Mouse (Mus musculus): ENCODE results near the gene Nfic.

The Nfic gene

GRCm38 (mm10) chr10:81455181-81455895 lies at the start of gene Nfic:
Gene Nfic (minus strand): TSS chr10:81455635.
- DNase-seq (ENCODE audit: low spot score), result no peak

DNA sequence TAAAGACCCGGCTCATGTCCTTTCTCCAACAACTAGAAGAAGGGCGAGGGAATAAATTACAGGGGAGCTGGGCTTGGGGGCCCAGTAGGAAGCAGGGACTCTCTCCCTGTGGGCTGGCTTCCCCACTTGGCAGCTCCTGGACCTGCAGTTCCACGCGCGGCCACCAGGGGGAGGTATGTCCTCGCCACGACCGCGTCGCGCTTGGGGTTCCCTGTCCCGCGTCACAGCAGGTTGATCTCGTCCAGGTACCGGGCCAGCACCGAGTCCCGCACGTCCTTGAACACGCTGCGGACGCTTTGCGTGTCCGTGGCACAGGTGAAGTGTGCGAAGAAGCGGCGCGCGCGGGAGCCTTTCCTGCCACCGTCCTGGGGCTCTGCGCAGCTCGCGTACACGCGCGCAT lies 47.2 kb upstream of the Nfic start:
- peak; percentile 55 for DNase-seq (ENCODE audit: low spot score)

DNA sequence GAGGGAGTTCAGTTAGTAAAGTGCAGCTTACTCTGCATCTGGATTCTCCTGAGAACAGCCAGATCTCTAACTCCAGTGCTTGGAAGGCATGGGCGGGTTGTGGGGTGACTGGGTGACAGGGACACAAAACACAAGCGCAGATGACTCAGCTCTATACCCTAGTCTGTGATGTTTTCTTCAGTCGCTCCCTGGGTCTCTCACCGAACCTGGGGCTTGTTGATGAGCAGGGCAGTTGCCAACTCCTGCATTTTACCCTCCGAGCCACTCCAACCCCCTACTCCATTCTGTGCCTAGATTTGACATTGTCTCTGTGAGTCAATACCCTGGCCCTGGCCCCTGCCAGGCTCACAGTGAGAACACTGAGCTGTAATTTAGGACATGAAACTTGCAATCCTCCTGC lies 46.4 kb upstream of the Nfic start:
- no peak for DNase-seq (ENCODE audit: low spot score)

GRCm38 (mm10) chr10:81500032-81500431 lies 44.6 kb upstream of the Nfic start, which contains the start of gene S1pr4:
Gene S1pr4 (minus strand): TSS chr10:81500132.
- DNase-seq (ENCODE audit: low spot score), result no peak

GRCm38 (mm10) chr10:81499250-81499901 lies 43.9 kb upstream of the Nfic start:
- DNase-seq (ENCODE audit: low spot score), result no peak

DNA sequence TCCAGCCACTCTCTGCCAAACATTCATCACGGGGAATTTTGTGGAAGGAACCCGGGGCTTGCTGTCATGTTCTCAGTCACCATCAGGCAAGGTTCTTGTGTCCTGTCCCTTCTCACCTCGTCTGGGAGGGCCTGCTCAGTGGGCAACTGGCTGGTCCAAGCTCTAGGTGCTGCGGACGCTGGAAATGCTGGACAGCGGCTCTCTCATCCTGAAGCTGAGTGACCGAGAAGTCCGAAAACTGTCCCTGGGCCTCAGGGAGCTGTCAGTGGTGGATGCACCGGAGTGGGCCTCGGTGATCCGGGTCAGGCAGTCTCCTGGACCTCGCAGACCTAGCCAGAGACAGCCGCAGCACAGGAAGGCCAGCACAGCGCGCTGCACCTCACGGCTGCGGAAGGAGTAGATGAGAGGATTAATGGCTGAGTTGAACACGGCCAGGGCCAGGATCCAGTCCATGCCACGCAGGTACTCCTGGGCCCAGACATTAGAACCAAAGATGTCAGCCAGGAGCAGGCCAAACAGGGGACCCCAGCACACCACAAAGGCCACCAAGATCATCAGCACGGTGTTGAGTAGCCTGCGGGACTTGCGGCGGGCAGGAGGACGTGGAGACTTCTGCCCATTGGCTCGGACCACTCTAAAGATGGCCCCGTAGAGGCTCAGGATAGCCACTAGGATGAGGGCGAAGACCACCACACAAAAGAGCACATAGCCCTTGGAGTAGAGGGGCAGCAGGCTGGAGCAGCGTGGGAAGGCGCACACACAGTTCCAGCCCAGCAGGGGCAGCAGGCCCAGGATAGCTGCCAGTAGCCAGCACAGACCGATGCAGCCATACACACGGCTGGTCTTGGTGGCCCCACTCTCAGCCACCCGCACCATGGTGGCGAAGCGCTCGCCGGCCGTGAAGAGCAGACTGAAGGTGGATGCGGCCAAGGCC lies 43.1 kb upstream of the Nfic start:
- no peak for DNase-seq (ENCODE audit: low spot score)

DNA sequence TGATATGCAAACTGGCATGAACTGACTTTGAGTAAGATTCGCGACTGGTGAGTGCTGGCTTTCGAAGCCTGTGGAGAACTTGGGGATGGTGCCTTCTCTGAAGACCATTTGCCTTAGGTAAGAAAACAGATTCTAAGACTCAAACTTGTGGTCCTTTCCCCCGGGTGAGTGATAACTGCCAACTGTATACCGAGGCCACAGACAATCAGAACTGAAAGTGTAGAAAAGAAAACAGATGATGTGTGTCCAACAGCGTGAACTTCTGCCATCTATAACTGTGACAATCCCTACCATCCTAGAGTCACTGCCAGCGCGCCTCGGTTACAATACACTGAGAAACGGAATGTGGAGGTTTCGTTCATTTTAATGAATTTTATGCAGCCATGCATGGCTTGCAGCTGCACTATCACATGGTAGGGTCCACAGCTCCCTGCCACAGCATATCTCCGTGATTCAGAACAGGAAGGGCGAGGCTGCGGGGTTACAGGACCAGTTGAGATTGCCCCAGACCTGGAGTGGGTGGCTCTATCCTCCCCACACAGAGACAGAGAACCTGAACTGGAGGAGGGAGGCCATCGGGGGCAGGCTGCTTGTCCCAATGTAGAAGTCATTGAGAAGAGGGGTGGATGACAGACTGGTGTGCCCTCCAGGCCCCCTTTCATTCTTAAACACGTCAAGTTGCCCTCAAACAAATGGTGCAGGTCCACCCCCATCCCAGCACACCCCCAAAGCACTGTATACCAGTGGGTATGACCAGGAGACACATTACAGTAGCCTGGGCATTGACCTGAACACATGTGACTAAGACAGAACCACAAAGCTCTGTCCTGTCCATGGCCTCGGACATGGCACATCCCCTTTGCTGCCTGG lies 42.2 kb upstream of the Nfic start:
- DNase-seq (ENCODE audit: low spot score), result no peak

GRCm38 (mm10) chr10:81496969-81497368 lies 41.5 kb upstream of the Nfic start:
- DNase-seq (ENCODE audit: low spot score), result no peak

GRCm38 (mm10) chr10:81496264-81496901 lies 40.9 kb upstream of the Nfic start, which contains the start of gene Ncln:
Gene Ncln (minus strand): TSS chr10:81496392.
- DNase-seq (ENCODE audit: low spot score), result peak; percentile 96

DNA sequence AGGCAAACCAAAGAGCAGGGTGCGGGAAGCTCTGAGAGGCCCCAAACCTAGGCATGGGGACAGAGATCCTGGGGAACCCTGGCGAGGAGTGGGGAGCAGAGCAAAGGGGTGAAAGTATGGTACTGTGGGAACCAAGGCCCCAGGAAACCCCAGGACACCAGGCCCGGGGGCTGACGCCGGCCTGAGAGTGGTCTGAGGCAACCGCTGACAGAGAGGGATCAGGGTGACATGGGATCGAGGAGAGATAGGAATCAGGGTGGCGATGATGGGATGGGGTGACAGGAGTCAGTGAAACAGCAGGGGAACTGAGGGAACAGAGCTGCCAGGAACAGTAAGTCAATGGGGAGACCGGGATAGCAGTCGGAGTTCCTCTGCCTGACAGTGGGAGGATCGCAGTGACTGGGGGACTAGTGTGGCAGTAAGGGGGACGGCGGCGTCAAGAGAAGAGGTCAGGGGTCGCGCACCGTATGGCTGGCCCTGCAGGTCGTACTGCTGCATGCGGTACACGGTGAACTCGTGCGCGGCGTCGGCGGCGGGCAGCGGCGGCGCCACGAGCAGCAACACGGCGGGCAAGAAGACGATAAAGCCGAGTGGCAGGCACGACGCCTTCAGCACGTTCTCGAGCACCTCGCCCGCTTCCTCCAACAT lies 40.3 kb upstream of the Nfic start:
- no peak for DNase-seq (ENCODE audit: low spot score)

- DNase-seq (ENCODE audit: low spot score), result no peak
Measured at GRCm38 (mm10) chr10:81495151-81495550, 39.7 kb upstream of the Nfic start.

GRCm38 (mm10) chr10:81494260-81495041 lies 39.0 kb upstream of the Nfic start:
- DNase-seq (ENCODE audit: low spot score), result no peak

- DNase-seq (ENCODE audit: low spot score), result no peak
Measured at GRCm38 (mm10) chr10:81493601-81494220, 38.3 kb upstream of the Nfic start.

- no peak for DNase-seq (ENCODE audit: low spot score)
Measured at GRCm38 (mm10) chr10:81492606-81493240, 37.3 kb upstream of the Nfic start.

- DNase-seq (ENCODE audit: low spot score), result no peak
Measured at GRCm38 (mm10) chr10:81491018-81491417, 35.6 kb upstream of the Nfic start.

DNA sequence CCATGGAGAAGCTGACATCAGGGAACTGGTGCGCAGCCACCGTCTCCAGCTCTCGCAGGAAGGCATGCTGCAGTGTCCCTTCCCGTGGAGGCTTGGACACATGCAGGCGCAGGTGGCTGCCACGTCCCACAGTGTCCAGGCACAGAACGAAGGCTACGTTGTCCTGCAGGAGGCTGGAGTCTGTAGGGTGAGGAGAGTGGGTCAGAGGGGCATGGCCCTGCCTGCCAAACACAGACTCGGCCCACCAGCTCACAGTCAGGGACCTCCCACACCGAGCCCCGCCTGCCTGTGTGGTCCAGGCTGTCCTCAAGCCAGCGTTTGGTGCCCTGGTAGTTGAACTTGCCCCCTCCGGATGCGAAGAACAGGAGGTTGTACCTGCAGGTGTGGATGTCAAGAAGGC lies 34.5 kb upstream of the Nfic start:
- no peak for DNase-seq (ENCODE audit: low spot score)

DNA sequence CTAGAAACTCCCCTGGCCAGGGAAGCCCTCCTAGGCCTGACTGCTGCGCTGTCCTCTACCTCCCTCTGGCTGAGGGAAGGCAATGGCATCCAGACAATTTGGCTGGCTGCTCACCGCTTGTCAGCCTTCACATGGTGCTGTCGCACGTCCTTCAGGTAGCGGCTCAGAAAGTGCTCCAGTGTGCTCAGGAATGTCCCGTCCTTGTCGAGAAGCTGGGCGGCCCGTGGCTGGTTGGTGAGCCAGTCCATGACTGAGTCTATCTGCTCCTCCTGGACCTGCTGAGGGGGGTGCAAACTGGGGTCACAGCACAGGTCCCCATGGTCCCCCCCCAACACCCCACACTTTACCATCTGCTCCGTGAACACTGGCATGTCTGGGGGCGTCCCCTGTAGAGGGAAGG lies 32.6 kb upstream of the Nfic start:
- DNase-seq (ENCODE audit: low spot score), result no peak

DNA sequence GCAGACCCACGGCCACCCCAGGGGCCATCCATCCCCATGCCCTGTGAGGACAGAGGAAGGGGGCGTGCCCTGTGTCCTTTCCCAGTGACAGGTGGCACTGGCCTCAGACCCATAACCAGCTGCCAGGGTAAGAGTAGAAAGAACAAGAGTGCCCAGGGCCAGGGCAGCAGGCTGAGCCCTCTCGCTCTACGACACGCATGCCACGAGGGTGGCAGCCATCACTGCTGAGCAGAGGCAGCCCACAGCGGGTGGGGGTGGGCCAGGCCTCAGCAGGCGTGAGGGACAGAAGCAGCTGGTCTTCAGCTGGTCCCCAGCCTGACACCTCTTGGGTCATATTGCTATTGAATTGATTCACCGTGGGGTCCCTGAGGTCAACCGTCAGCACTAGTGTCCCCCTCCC lies 31.1 kb upstream of the Nfic start:
- DNase-seq (ENCODE audit: low spot score), result no peak

All from ovary, adult 18-20 months (tissue).